Mouse (Mus musculus): ENCODE results near the gene Vmn1r229. TPM values are rescaled to one million over a fixed set of nuclear protein-coding genes. Genes with fewer than 3 reads are reported as not detected.

Vmn1r229 gene
- polyA plus RNA-seq (2012; rRNA removed): not detected in 2 replicates

GRCm38 (mm10) chr17:20811255-20811654, at the start of gene Vmn1r229:
Gene Vmn1r229, plus strand, starts transcription at chr17:20811555.
- no peak for DNase-seq (ENCODE audit: low read depth)

GRCm38 (mm10) chr17:20786057-20786456, 25.3 kb upstream of the Vmn1r229 start, which contains the start of gene Vmn1r228:
Gene Vmn1r228, minus strand, starts transcription at chr17:20786157.
- no peak for DNase-seq (ENCODE audit: low read depth)

DNA sequence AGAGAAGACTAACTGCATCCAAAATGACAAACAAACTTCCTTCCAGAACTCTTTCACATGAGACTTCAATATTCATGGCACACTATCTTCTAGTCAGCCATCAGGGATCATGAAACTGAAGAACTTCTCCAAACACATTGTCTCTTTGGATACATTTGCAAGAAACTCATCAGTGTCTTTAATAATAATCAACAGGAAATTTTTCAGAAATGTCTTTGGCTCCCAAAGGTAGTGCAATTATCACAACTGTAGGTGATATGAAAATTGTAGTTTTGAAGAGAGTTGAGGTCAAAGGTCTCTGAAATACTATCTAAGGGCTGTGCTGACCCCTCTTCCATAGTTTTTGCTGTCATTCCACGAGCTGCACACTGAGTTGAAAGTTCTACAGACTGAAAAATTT, 28.8 kb downstream of the Vmn1r229 start, which contains the start of gene Vmn1r230:
Gene Vmn1r230, plus strand, starts transcription at position 301 of the 400 bp plus-strand sequence.
- DNase-seq (ENCODE audit: low read depth): no peak

Other genes with a start within 250 kb of the Vmn1r229 start
- gene Vmn2r109, start 246.8 kb upstream of the Vmn1r229 start, polyA plus RNA-seq (2012; rRNA removed): not detected in 2 replicates
- not detected in 2 replicates for gene Vmn2r110, start 215.1 kb upstream of the Vmn1r229 start, polyA plus RNA-seq (2012; rRNA removed)
- not detected in 2 replicates for gene Fpr-rs3, start 186.7 kb upstream of the Vmn1r229 start, polyA plus RNA-seq (2012; rRNA removed)
- not detected in 2 replicates for gene Vmn1r226, start 128.7 kb upstream of the Vmn1r229 start, polyA plus RNA-seq (2012; rRNA removed)
- not detected in 2 replicates for gene Vmn1r227, start 81.7 kb upstream of the Vmn1r229 start, polyA plus RNA-seq (2012; rRNA removed)
- not detected in 2 replicates for gene Vmn1r228, start 25.4 kb upstream of the Vmn1r229 start, polyA plus RNA-seq (2012; rRNA removed)
- gene Vmn1r230, start 28.9 kb downstream of the Vmn1r229 start, polyA plus RNA-seq (2012; rRNA removed): not detected in 2 replicates
- not detected in 2 replicates for gene Vmn1r231, start 93.5 kb downstream of the Vmn1r229 start, polyA plus RNA-seq (2012; rRNA removed)
- not detected in 2 replicates for gene Vmn1r232, start 108.2 kb downstream of the Vmn1r229 start, polyA plus RNA-seq (2012; rRNA removed)
- gene Ppp2r1a, start 133.8 kb downstream of the Vmn1r229 start, polyA plus RNA-seq (2012; rRNA removed): 247 and 248 TPM in 2 replicates
- gene Vmn1r233, start 184.9 kb downstream of the Vmn1r229 start, polyA plus RNA-seq (2012; rRNA removed): not detected in 2 replicates
- 4.7 and 5.4 TPM in 2 replicates for gene Zfp160, start 197.3 kb downstream of the Vmn1r229 start, polyA plus RNA-seq (2012; rRNA removed)